Mouse (Mus musculus) thymus, postnatal 14 days (tissue): ENCODE results near the gene Amn.

Experiments used
- DNase-seq: peaks from one replicate; pipeline ENCODE4 v3.0.0; 2021

Amn gene

DNA sequence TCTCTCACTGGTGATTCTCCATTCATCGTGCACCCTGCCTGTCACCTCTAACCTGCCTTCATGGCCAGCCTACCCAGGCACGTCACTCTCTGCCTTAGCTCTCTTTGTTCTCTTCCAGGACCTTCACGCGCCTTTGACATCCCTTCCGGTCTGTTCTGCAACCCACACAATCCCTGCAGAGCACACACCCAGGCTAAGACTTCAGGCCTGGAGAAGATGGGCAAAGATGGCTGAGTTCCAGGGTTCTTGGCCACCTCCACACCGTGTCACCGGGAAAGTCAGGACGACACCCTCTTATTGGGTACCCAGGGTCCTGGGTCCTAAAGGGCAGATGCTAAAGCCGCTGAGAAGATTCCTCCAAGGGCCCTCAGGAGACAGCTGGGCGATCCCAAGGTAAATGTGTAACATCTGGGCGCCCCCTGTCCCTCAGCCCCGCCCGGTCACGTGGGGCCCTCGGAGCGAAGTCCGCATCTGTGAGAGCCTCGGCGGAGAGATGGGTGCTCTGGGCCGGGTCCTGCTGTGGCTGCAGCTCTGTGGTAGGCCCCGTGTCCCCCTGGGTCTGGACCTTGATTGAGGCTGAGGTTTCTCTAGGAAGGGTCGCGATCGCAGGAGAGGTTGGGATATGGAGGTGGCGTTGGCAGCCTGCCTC lies at the start of gene Amn:
Gene Amn, plus strand, starts transcription at position 467 of the 649 bp plus-strand sequence.
- DNase-seq, result no peak

DNA sequence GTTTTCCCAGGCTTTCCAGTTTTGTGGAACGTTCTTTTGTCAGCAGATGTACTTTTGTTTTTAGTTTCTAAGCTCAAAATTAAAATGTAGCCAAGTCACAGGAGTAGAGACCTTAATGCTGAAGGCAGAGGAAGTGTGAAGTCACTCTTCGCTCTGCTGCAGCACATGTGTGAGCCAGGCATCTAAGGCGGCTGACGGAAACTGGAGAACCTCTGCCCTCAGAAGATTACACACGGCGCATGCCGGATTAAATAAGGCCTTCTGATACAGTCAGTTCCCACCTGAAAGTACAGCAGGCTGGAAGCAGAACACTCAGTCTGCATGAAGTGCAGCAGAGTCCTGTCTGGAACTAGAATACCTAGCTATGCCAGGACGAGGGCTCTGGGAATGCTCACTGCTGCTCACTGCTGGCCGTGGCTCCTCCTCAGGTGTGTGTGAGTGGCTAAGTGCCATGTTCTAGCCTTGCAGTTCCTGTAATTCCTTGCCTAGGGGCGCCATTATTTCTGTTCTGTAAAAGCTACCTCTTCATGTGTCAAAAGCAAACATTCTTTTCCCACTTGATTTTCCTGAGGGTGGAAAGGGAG lies 45.6 kb upstream of the Amn start:
- no peak for DNase-seq

DNA sequence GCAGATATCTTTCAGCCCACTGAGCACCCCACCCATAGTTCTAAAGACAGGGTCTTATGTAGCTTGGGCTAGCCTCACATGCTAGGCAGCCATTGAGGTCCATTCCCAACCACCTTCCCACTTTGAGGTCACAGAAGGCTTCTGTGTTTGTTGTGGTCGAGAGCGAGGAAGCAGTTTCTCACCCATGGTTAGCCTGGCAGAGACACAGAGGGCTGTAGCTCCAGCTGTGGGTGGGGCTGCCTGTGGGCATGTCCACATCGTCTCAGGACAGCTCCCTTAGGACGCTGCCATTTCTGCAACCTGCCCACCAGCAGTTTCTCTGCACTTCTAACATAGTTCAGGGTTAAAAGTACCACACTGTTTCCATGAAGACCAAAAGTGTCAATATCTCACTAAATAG lies 43.5 kb upstream of the Amn start:
- no peak for DNase-seq

DNA sequence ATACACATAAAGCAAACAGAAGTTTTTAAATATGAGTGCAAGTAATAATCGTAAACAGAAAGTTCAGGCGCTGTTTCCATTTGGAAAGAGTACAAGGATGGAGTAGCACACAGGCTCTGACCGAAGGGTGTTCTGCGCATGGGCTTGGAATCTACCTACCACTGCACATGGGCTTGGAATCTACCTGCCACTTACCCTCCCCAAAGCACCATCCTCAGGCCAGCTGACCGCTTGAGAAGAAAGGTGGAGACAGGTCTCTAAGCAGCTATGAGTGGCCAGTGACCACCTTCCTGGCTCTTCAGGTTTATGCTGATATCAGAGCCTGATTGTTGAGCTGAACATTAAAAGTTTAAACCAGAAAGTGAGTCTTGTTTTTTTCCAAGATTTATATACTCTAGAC lies 42.4 kb upstream of the Amn start:
- no peak for DNase-seq

DNA sequence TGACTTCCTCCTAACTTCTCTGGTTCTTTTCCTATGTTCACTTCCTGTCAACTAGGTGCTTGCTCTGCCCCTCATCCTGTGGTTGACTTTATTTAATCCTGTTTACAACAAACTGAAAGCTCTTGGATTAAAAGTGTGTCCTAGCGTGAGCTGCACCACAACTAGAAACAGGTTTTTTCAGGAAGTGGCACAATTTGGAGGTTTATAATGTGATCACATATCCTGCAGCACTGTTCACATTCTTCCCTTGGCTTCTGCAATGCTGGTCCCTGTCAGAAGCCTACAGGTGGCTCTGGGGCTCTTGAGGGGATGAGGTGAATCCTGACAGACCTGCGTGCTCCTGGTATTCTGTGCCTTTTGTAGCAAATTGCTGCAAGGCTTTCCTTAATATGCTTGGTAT lies 40.1 kb upstream of the Amn start:
- no peak for DNase-seq

DNA sequence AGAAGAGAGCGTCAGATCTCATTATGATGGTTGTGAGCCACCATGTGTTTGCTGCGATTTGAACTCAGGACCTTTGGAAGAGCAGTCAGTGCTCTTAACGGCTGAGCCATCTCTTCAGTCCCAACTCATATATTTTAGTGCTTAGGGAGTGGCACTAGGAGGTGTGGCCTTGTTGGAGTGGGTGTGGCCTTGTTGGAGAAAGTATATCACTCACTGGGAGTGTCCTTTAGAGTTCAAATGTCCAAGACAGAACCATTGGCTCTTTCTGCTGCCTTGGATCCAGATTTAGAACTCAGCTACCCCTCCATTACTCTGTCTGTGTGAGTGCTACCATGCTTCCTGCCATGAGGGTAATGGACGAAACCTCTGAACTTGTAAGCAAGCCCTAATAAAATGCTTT lies 37.1 kb upstream of the Amn start:
- DNase-seq, result no peak

DNA sequence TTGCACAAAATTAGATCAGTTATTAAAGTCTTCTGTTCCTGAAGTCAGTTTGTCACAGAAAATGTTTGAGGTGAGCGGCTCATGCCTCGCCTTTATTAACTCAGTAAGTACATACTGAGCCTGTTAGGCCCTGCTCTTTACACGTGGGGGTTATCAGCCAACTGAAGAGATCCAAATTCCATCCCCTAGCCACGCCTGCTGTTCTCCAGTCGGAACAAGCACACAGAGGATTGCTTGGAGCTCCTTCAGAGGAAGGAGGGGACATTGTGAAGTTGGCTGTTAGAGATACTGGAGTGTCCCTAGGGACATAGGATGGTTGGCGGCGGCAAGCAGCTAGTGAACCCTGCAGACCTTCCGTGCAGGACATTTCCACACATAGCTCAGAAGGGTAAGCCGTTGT lies 36.5 kb upstream of the Amn start:
- no peak for DNase-seq

DNA sequence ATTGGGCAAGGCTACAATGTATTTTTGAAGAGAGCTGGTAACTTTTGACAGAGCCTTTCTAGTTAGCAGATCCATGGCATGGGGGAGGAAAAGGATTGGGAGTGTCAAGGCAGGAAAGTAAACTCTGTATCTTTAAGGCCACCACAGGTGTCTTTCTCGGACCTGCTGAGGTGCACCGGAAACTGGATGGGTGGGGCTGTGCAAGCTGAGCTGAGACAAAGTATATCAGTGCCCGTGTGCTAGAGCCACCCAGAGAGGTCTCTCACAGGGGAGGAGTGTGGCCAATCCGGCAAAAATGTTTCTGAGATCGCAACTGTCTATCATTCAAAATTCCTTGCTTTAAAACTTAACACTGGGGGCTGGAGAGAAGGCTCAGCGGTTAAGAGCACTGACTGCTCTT lies 35.3 kb upstream of the Amn start:
- no peak for DNase-seq

DNA sequence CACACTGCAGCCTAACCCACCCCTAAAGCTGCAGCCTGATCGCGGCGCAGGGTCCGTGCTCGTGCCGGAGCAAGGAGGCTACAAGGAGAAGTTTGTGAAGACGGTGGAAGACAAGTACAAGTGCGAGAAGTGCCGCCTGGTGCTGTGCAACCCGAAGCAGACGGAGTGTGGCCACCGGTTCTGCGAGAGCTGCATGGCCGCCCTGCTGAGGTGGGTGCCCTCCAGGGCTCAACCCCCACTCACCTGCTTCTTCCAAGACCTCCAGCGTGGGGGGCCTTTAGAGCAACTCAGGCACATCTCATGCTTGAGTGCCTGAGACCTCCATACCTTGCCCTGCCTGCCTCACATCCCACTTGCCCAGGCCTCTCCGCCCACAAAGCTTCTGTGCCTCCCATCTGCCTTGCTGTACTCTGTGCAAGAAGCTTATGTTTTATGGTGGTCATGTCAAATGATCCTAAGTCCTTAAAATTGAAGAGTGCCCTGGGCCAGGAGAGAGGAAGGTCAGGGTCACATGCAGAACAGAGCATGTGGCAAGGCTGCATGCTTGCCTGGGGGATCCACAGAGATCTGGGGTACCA lies 33.2 kb upstream of the Amn start:
- DNase-seq, result no peak

DNA sequence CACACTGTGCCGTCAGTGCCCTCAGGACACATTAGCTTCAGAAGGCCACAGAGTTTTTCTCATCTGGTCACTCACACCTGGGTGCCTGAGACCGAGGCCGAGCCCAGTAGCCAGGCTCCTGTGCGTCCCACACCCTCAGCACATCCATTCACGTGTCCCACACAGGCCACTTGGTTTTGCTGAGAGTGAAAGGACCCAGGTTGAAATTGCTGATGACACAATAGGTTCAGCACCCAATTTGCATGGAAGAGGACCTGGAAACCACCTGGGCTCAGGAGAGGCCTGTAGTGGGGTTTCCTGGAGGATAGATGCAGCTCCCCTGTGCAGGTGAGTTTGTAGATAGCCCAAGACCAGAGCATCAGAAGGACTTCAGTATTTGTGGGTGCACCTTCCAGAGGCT lies 32.5 kb upstream of the Amn start:
- DNase-seq, result no peak

DNA sequence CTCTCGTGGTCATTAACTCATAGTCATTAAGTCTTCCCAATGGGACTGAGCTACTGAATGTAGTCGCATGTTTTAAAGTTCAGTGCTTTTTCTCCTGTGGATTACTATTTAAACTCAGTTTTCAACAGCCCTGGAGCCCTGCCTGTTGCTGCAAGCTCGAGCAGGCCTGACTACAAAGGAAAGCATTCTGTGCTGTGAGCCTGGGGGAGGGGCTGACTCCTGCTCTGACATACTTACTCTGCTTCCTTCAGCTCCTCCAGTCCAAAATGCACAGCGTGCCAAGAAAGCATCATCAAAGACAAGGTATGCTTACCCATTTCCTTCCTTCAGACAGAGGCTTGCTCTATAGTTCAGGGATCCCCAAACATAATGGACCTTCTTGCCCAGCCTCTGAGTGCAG lies 32.1 kb upstream of the Amn start:
- peak; percentile 85 for DNase-seq

DNA sequence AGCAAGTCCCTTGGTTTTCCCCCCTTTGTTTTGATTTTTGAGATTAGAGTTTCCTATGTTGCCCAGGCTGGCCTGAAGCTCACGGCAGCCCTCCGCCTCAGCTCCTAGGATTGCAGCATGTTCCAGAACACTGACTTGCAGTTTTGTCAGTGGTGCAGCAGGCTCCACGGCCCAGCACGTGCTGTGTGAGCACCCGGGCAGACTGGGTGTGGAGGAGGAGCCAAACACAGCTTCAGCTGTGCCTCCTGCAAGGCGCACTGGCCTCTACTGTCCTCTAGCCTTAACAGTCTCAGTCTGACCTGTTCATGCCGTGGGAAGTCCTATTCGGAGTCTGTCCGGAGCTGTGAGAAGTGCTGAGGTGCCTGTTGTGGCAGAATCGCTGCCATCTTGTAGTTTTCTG lies 31.0 kb upstream of the Amn start:
- no peak for DNase-seq

DNA sequence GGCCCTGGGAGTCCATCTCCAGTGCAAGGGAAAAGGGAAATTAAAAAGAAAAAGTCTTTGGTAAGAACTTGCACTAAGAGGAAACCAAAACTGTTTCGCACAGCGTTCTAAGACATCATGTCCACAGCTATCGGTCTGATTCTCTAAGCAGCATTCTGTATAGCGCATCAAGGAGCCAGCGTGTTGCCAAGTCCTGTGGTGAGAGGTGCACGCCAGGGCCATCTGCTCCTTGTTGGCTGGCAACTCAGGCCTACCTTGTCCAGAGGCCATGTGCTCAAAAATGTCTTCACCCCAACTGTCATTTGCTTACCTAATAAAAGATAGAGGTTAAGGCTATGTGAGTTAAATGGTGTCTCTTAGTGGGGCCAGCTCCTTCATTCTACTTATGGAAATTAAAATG lies 29.0 kb upstream of the Amn start:
- DNase-seq, result no peak

DNA sequence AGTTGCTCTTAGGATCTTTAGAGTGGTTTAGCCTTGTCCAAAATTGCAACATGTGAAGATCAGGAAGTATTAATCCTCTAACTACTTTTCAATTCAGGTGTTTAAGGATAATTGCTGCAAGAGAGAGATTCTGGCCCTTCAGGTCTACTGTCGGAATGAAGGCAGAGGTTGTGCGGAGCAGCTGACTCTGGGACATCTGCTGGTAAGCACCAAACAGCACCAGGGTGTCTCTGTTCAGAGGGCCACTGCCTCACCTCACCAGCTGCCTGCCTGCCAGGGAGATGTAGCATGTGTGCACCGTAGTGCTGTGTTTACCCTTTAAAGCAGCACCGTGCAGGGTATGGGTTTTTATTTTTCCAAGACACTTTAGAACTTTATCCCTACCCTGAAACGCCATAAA lies 28.5 kb upstream of the Amn start:
- DNase-seq, result no peak

DNA sequence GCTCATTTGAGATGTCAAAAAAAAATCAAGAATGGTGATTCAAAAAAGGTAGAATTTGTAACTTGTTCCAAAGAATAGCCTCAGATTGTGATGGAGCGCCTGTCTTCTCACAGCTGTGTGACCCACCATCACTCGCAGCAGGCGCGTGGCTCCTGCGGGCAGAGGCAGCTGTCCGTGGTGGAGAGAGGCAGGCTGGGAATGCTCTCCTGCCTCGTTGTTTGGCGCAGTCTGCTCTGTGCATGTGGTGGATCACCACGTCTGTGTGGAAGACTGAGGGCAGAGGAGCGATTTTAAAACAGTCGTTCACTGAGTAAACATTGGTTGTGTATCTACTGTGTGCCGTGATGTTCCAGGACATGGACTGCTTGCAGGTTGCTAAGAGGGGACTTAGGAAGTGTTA lies 27.2 kb upstream of the Amn start:
- no peak for DNase-seq

DNA sequence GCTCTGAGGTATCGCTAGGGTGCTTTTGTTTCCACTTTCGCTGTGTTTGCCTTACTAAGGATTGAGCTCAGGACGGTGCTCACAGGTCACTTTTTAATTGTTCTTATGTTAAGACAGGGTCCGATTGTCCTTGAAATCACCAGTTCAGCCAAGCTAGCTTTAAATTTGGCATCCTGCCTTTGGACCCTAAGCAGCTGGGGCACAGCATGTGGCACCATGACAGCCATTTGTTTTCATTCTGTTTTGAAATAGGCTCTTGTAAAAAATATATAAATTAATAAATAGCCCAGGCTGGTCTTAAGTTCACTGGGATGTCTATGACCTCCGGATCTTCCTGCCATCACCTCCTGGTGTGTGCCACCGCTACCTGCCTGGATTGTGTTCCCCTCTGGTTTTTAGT lies 25.8 kb upstream of the Amn start:
- no peak for DNase-seq

DNA sequence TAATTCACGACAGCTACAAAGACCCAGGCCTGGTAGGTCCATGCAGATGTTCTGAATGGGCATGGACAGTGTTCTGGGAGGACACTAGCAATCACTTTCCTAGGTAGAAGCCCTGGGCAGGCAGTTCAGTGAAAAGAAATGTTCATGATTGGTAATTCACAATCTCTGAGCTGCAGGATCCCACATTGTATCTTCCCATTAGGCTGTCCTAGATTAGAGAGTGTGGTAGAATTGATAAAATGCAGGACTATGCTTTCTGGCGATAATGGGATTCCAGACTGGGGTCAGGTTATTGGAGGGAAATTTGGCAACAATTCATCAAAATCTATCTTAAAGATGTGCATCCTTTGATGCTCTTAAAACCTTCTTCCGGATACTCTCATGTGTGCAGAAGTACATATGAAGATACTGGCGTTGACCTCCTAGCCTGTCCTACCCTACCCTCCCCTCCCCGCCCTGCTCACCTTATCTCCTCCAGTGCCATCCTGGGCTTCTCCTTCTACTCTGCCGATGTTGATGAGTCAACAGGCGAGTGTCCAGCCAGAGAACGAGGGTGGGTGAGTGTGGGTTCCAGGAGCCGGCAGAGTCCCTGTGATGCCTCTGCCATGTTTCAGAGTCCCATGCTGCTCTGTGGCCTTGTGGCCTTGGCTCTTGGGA lies 24.0 kb upstream of the Amn start:
- DNase-seq, result no peak

DNA sequence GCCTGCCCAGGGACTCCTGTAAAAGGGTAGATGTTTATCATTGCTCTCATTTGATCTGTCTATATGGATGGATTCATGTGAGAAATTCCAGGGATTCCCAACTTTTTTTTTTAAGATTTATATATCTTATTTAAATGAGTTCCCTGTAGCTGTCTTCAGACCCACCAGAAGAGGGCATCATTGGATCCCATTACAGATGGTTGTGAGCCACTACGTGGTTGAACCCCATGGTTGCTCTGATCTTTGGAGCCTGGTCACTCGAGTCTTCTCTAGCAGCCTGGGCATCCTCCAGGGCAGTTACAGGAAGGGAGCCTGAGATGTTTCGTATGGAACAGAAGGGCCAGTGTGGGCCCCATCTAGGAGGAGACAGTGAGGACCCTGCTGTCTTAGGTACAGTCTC lies 21.8 kb upstream of the Amn start:
- no peak for DNase-seq

DNA sequence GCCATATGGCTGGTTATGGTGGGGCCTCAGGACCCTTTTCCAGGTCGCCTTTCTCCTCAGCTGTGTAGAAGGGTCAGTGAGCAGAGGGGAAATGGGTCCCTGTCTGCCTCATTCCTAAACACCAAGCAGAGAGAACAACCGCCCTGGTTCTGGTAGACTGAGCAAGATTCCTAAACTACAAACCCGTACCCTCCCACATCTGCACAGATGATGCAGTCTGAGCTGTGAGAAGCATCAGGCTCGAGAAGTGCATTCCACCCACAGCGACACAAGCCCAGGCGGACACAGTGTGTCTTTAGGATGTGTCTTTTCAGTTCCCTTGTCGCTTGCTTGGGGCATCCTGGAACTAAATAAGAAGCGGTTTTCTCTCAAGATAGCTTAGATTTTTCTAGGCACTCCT lies 20.8 kb upstream of the Amn start:
- DNase-seq, result no peak

DNA sequence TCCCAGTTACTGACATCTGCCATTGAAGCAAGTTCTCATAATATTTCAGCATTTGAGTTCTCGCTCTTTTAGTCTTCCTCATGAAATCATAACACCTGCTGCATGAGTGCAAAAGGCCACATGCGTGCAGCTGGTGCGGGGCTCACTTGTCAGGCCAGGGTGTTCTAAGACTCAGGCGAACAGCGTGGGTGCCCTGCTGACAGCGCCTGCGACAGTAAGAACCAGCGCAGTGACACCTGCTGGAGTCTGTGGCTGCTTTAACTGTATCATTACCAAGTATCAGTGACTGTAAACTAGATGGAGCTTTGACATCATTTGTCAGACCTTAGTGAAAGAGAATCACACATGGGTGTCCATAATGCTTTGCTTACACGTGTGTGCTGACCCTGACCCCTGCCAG lies 19.7 kb upstream of the Amn start:
- peak; percentile 38 for DNase-seq

DNA sequence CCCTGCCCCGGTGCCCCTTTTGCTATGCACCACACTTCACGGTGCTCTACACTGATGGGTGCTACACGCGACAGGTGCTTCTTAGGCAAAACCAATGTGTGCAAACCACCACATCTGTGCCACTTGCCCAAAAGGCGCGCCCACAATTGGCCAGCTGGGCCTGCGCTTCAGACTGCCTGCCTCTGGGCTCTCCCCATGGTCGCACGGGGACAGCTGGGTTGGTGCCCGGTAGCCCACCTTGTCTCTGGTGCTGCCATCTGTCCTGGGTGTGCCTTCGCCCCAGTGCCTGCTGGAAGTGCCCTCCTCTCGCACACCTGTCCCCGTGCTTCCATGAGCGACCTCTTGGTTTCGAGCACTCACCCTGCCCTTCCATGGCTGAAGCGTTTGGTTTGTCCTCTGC lies 7.2 kb upstream of the Amn start:
- DNase-seq, result no peak

DNA sequence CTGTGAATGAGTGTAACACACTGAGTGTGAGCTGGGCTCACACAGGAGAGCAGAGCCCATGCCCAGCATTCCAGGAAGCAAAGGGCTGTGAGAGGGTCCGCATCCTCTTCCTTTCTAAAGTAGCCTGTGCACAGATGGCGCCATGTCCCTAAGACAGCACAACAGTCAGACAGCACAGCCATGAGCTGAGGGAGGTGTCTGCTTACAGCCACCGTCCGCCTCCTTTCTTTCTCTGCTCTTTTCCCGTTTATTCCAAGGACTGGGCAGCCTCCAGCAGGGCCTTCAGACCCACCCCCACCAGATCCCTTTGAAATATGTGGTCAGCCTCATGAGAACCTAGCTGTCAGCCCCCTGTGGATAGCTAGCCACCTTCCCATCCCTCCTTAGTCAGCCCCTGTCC lies 5.7 kb upstream of the Amn start:
- no peak for DNase-seq

DNA sequence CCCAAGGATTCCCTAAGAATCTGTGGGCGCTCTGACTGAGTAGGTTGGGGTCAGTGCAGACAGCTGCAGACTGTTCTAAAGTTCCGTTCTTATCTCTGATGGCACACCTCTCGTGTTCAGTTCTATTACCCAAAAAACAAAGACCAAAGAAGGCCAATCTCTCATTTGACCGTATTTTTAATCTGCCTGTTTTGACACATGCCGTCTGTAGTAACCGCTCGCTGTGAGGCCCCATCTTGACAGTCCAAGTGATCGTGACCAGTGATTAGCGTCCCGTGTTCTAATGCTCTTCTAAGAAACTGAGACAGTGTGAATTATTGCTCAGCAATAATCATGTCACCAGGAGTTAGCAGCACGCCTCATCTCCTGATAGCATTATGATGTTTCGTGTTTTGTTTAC lies 4.3 kb upstream of the Amn start:
- no peak for DNase-seq

DNA sequence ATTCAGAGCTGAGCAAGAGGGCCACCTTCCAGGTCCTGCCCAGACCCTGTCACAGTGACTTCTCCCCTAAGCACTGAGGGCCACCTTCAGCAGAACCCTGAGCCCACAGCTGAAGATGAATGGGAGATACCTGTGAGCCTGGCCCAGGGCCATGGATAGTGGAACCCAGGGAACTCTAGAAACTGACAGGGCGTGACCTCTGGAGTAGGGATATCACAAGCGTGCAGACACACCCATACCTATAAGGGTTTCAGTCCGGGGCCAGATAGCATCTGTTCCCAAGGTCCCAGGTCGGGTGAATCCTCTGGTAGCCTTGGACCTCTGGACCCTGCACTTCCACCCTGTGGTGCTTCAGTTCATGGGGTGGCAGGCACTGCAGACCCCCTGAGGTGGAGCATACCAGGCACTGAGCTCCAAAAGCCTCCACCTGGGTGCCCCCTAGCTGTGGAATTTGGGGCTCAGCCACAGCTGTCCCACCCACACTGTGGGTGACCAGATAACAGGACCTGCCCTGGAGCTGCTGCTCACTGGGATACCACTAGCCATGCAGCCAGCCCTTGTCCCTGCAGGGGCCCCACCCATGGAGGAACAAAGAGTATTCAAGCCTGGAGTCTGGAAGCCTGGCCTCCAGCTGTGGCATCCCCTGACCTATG lies 3.1 kb upstream of the Amn start:
- no peak for DNase-seq
